Mouse (Mus musculus) bone marrow, adult 2 months (tissue): Measurements from ENCODE around the gene Irf2bp2.

Source experiments
- CTCF ChIP-seq: fragments of 200-500 bp; IDR thresholded peaks from 2 replicates; pipeline ENCODE4 v1.5.1; 2011; ENCODE audit warnings: low read length, control low read depth; ENCODE audit not compliant: control insufficient read depth, insufficient read depth
- POLR2A ChIP-seq: fragments of 200-500 bp; IDR thresholded peaks from 2 replicates; pipeline ENCODE4 v1.6.1; 2011; ENCODE audit warnings: low read depth, mild to moderate bottlenecking, control low read depth, low read length, borderline replicate concordance; ENCODE audit not compliant: control insufficient read depth

GRCm38 (mm10) chr8:126626415-126626814 is 32.6 kb upstream of the Irf2bp2 start:
- TF ChIP-seq POLR2A (no peak), CTCF (no peak)
